Mouse (Mus musculus) B cell, adult 2 months (primary cell): ENCODE measurements around the gene Cacna1c.

Experiments used
- DNase-seq, 2 experiments: peaks; one replicate each; pipeline ENCODE4 v3.0.0; 2022

Gene Cacna1c

DNA sequence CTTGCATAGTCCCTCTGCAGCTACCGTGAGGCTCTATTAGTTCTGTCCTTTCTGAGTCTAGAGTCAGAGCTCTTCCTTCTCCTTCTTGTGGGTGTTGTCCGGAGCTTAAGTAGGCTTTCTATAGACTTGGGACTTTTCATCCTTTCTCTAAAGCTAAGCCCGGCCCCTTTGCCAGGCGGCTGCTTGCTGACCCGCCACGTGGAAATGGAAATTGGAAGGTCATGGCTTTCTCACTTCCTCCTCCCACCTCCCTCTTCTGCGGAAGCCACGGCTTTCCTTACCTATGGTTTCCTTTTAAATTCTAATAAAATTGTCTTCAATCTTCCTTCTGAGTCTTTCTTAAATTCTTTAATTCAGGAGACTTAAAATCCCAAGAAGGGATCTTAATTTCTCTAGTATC, 148.9 kb downstream of the Cacna1c start:
- no peak for DNase-seq

DNA sequence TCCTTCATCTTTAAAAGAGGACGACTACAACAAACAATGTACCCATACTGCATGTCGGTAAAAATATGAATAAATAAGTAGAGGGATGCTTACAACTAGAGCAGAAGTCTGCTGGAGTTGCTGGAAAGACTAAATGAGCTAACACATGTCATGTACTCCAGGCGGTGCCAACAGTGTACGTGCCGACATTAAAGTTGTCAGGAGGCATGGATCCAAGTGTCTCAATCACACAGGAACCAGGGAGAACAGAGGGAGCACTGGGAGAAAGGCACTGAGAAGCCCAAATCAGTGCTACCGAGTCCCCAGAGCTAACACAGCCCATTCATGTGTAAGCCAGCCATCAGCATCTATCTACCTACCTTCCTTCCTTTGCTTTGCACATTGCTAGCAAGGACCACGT, 150.7 kb downstream of the Cacna1c start:
- no peak for DNase-seq

DNA sequence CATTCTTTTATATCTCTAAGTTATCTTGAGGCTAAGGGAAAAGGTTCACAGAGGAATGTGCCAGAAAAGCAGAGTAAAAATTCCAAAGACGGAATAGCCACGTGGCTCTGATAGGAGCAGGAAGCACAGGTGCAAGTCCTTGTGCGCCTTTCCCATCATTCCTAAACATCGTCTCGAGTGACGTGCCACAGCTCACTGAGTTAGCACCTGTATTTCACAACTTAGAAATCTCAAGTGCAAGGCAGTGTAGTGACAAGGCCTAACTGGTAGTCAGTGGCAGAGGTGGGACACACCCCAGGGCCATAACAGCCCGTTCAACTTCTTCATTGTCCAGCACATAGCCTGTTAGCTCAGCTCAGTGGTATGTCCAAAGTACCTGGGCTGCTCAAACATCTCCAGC, 152.1 kb downstream of the Cacna1c start:
- no peak for DNase-seq

DNA sequence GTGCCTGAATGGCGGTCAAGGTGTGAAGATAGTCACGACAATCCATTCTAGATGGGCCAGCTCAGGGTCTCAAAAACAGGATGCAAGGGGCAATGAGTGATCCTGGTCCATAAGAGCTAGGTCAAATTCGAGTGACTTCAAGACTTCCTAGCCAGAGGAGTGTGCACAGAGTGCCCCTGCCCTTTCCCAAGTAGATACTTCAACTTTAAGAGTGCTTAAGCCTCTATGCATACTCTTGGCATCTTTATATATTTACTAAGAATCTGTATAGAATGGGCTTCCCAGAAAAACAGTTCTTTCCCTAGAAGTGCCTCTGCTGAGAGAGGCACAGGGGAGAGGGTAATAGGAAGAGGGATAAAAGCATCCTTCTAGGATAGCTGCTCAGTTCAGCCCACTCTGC, 153.4 kb downstream of the Cacna1c start:
- DNase-seq: no peak

DNA sequence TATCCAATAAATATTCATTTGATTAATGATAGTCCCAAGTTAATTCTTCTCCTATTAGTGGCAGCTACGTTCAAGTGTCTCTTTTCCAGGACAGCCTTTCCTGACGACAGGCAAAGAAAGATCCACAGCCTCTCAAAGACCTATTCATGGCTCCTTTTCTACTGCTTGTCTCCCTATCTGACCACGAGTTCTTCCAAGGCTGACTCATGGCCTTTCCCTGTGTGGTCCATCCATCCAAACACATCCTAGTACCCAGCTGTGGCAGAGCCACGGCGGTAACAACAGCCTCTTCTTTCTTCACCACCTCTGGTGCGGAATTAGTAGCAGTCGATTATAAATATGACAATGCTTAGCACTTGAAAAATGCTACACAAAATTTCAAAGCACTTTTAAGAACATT, 155.3 kb downstream of the Cacna1c start:
- DNase-seq: no peak

DNA sequence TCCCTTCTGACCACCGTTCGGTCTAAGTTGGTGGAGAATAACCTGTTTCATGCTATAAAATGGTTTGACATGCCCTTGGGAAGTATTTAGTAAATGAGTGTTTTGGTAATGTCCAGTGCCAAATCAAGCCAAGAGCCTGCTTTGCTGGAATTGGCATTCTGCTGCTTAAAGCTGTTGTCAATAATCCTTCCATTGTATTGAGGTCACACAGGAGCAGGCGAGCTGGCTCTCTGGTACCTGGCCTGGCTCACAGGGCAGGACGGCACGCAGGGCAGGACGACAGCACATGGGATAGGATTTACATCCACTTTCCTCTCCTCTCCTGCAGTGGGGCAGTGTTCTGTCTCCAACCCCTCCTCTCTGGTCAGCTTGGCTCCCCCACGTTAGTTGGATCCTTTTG, 156.4 kb downstream of the Cacna1c start:
- DNase-seq: no peak

DNA sequence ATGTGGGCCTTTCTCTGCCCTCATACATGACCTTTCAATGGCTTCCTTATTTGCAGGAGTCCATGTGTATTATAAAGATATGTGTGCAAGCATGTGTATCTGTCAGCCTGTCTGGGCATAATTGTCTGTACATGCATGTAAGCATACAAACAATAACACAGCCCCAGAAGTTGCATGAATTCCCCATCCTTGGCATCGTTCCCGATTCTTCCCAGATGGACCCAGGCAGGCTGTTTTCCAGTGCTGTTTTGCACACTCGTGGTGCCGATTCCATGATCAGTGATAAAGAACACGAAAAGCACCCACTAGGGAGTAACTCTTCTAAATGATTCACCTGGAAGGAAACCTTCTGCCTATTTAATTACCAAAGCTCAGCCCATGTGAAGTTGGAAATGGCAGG, 156.9 kb downstream of the Cacna1c start:
- DNase-seq: no peak

DNA sequence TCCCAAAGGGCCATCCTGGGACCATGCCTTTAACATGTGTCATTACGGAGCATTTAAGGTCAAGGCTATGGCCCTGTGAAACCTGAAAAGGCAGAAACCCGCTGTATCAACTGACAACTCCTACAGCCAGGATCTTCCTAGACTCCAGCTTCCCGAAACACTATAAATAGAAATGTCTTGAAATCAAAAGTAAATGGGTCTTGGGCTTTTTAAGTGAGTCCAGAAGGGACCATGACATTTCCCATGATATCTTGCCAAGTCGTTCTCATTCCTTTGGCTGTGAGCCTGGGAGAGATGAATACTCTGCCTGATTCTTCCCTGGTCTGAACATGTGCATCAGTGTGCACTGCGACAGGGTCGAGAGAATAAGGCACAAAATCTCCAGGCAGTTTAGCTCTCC, 158.4 kb downstream of the Cacna1c start:
- DNase-seq: no peak

DNA sequence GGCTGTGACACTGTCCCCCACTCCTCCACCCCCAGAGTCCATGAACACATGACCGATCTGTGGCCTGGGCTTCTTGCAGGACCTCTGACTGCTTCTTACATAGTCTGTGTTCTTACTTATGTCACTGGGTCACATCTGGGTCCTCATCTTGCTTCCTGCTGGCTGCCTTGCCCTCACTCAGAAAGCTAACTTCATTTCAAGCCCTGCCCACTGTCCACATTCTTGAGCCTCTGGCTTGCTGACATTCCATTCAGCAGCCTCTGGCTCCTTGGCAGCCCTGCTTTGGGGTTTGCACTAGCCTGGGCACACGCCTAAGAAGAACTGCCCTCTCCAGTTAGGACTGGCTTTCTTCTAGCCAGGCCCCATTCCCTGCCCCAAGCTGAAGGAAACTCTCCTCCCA, 159.2 kb downstream of the Cacna1c start:
- no peak for DNase-seq

DNA sequence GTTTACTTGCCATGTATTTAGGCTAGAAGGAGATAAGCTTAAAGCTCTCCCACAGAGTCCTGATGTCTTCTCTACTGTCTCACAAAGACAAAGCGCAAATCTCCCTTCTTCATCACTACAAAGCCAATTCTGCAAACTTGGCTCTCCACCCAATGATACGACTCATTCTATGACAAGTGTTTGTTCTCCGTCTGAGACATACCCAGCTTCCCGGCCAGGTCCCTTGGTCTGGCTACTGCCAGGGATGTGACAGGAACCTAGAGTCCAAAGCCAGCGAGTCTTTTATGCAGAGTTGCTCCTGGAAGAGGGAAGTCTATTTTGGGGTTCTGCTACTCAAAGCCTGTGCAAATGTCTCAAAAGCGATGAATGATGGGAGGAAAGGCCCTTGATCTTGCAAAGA, 160.9 kb downstream of the Cacna1c start:
- DNase-seq: no peak

DNA sequence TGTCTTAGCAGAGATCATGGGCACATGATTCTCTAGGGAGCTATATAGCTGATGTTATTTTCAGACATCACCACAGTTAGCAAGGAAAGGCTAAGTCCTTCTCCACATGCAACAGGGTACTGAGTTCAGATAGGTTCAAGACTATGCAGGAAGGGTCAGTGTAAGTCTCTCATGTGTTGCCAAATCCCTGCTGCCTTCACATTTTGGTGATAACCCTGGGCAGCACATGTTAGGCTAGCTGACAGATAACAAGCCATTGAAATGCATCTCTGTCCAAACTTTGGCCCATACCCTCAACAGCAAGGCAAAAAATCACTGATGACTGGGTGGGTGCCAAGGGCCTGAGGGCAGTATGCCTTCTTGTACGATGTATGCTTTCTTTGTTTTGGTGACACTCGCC, 161.3 kb downstream of the Cacna1c start:
- DNase-seq: no peak

DNA sequence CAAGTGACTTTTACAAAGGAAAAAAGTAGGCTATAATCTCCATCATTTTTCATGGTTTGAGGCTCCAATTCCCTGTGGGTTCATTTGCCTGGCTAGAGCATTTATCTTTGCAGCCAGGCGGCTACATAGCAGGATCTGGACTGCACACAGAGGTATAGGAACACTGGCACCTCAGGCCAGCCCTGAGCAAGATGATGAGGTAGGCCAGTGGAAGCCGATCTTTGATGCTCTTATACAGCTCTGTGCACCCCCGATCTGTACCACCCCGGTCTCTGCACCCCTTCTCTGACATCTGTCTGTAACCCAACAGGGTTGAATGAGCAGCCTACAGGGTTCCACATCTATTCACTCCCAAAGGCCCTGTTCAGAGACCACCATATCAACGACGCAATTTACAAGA, 168.3 kb downstream of the Cacna1c start:
- DNase-seq: no peak

DNA sequence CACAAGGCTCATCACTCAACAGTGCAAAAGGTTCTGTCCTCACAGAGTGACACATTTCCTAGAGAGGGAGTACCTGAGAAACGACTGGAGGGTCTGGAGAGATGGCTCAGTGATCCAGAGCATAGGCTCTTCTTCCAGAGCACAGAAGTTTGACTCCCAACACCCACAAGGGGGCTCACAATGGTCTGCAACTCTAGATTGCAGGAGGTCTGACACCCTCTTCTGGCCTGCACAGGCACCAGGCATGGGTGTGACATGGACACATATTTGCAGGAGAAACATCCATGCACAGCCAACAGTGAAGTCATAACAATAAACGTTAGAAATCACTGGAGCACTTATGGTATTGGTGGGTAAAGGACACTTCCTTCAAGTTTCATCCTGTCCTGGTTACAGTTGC, 173.4 kb downstream of the Cacna1c start:
- DNase-seq: no peak

DNA sequence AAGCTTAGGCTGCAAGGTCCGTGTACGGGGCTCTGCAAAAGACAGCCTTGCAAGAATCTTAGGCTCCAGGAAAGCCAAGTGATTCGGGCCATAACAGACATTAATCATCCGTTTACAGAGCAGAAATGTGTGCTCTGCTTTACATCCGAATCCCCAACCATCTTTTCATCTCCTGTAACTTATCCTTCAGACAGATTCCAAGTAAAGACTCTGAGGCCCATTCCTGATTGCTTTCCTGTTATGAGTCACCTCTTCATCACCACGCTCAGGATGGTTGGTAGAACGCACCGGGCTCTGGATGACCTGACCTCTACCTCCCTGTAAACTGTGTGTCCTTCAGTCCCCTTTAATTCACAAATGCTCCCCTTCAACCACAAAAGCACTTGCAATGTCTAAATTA, 175.0 kb downstream of the Cacna1c start:
- DNase-seq: no peak

DNA sequence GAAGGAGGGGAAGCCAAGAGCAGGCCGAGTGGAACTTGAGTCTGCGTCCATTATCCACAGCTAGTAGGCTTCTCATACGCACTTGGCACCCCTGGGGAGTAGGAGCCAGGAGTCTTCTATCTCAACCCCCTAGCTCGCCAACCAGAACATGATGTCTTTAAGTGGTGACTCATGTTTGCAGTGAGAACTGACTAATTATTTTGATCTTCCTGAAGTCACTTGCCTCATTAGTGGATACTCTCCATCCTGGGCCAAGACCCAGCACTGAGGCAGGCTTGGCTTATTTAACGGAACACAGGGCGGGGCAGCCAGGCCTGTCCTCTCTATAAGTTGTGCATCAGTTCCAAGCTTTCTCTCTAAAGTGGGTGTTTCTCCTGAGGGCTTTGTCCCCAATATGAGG, 177.3 kb downstream of the Cacna1c start:
- DNase-seq: no peak

DNA sequence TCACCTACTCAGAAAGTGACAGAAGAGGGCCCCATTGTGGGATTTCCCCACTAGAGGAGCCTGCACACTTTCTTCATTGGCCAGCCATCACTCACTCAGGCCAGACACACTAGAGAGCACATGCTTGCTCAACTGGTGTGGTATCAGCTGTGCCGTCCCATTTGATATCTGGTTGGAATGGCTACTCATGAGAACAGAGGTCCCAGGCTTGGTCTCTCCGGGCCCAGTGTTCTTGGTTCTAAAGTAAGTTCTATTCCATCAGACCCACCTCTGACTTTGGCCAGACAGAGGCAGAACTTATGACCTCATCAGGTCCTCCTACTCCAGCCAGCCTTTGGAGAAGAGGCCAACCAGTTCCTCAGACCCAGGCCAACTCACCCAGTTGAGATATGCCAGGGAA, 178.0 kb downstream of the Cacna1c start:
- DNase-seq: no peak

DNA sequence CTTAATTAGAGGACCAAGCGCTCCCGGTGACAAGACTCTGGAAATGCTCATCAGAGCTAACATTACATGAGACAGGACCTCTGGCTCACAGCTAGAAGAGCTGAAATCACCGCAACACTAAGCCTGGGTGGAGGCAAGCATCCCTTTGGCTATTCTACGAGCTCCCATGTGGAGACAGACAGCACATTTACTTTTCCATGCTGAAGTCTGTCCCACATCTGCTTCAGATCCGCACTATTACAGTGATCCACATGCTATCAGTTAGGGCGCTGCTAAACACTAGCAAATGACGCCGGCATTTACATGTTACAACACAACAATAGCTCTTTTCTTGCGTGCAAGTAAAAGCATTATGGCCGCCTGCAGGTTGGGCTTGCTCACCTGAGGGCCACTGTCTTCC, 178.7 kb downstream of the Cacna1c start:
- DNase-seq: no peak

DNA sequence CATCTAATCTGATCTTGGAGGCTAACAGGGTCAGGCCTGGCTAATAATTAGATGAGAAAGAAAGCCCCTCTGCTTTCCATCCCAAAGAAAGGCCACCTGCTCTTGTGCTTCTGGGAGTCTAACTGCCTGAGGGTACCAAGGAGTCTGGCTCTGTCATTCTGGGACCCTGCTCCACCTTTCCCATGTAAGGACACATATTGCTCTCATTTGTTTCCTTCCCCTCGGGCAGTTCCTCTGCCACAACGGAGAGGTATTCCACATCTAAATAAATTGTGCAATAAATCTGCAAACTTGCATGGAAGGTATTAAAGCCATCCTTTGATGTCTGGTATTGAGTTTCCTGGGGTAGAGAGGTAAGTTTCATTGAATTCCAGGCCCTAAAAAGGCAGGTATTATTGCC, 180.9 kb downstream of the Cacna1c start:
- DNase-seq: no peak

DNA sequence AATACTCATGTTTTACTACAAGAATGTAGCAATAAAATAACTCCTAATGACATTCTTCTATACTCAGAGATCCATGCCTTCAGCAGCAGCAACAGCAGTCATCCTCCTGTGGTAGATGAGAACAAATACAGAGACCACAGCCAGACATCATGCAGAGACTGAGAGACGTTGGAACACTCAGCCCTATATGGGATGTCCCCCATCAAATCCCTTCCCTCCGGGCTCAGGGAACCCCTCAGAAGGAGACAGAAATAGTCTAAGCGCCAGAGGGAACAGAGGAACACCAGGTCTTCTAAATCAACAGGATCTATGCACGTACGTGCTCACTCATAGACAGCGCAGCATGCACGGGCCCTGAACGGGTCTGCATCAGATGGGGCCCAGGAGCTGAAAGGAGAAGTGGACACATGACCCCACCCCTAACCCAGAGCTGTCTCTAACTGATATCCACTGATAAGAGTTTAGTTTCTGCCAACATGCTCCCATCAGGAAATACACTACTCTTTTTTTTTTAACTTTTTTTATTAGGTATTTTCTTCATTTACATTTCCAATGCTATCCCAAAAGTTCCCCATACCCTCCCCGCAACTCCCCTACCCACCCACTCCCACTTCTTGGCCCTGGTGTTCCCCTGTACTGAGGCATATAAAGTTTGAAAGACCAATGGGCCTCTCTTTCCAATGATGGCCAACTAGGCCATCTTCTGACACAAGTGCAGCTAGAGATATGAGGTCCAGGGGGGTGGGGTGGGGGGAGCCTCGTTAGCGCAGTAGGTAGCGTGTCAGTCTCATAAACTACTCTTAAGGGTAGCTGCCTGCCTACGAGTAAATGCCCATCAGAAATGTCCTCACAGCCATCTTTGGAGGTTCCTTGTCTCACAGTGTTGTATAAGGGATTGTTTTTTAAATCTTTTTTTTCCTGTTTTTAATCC, 182.8 kb downstream of the Cacna1c start:
- no peak for DNase-seq

DNA sequence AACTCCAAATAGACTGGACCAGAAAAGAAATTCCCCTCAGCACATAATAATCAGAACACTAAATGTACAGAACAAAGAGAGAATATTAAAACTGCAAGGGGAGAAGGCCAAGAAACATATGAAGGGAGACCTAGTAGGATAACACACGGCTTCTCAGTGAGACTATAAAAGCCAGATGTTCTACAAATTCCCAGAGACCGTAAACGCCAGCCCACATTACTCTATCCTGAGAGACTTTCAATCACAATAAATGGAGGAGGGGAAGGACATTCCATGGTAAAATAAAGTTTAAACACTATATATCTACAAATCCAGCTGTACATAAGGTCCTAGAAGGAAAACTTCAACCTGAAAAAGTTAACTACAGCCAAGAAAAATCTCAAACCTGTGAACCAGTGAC, 185.3 kb downstream of the Cacna1c start:
- no peak for DNase-seq

DNA sequence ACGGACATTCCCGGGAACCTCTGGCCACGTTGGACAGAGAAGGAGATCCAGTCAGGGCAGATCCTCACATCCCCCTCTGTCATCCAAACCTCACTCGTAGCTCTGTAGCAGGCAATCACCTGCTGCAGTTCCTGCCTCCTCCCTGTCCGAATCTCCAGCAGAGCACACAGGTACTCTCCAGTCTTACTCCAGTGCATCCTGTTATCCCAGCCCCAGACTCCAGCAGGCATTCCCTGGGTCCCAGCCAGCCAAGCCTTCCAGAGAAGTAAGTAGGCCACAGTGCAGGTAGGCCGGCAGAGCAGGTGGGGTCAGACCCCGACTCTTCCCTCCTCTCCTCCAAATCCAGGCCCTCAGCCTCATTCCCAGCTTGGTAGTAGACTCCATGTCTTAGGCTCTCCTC, 186.7 kb downstream of the Cacna1c start:
- DNase-seq: no peak

DNA sequence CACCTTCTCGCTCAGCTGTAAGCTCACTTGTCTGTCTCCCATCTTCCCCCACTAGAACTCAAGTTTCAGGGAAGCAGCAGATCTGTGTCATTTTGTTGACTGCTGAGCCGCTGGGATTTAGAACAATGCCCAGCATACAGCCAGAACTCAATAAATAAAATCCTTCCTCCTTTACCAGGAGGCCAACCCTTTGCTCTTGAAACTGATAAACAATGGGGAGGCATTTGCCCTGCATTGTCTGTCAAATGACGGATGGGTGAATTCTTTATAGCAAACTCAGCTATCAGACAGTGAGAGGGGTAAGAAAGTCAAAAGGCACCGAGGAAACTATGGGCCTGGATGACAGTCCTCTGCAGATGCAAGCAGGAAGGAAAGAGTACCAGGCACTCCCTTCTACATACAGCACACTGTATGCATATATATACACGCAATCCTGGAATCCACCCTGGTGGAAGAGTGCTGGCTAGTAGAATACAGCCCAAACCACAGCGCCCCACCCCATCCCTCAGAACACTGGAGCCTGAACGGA, 187.5 kb downstream of the Cacna1c start:
- DNase-seq: no peak

DNA sequence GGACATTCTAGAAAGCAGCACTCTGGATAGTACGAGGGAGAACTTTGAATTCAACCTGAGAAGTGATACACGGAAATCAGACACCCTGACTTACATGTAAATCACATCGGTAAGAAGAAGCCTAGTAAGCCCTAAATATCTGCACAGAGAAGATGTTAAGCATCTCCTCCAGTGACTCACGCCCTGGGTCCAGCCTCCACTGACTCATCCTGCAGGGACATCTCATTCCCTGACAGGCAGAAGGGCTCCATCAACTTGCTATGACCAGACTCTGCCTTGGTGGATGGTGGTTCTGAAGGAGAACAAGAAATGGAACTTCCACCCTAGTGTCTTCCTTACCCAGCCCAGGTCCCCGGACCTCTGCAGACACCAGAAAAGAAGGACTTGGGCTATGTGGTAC, 191.6 kb downstream of the Cacna1c start:
- no peak for DNase-seq

DNA sequence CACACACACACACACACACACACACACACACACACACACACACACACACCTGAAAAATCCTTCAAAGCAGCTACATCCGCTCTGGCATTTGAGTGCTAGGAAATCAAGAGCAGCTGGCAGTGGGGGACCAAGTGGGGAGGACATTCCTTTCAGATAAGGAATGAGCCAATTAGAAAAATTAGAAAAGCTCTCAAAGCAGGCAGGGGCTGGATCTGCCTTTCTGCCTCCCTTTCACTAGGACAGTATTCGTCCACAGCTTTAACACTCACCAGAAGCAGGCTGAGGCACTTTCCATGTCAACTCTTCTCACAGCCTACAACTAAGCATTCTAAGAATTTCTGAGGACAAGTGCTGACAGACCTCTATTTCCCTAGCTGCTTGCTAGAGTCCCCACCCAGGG, 194.8 kb downstream of the Cacna1c start:
- no peak for DNase-seq

DNA sequence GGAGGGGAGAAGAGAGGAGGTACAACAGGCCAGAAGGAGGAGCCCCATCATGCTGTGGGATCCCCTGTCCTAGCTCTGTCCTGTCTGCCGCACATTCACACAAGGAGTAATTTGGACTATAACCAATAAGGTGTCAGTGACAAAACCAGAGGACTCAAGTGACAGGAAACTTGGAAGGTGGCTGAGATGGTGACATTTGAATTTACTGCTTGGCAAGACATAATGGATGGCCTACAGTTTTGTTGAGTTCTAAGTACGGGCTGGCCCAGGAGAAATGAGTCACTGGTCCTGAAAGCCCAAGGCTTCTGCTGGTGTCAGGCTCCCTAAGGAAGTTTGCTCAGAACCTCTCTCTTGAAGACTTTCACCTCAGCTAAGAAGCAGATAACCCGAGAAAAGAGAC, 196.0 kb downstream of the Cacna1c start:
- no peak for DNase-seq
